Mouse (Mus musculus) monocyte, adult 2 months (primary cell): ENCODE measurements around the gene Gcnt7.
A peak's percentile ranks its signal among the peaks of the same experiment; 100 is the strongest.

Source experiments
- DNase-seq, 2 experiments: peaks; one replicate each; pipeline ENCODE4 v3.0.0; 2022; ENCODE audit warnings: low spot score in 2 of 2, low read depth in 1 of 2

The Gcnt7 gene

GRCm38 (mm10) chr2:172462813-172463212, 4.4 kb upstream of the Gcnt7 start:
- no peak for DNase-seq

DNA sequence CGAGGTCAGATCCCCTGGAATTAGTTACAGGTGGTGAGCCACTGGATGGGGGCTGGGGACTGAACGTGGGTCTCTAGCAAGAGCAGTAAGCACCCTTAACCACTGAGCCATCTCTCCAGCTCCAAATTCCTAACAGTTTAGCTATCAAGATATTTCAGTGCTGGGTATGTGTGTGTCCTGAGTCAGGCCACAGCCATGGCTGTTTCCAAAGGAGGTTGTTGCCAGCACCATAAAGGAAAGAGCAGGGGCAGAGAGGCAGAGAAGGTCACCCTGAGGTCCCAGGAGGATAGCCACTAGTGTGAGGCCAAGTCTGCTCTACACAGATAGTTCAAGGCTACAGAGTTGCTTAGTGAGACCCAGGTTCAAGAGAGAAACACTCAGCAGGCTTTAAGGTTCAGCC, 2.3 kb upstream of the Gcnt7 start:
- DNase-seq: no peak

GRCm38 (mm10) chr2:172452458-172452857, 5.9 kb downstream of the Gcnt7 start:
- DNase-seq: no peak

DNA sequence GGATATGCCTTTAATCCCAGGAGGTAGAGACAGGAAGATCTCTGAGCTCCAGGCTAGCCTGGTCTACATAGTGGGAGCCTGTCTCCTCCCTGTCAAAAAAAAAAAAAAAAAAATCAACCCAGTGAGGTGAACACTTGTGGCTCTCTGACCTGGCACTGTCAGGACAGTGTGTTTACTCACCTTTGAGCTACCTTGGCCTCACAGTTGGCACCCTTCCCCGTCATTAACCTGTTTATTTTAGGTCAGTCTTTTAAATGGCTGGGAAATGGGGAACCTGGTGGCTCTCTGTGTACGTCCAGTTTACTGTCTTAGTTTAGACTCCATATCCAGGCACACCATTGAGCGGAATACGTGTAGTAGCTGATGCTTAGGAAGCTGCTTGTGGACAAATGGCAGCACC, 6.4 kb downstream of the Gcnt7 start:
- no peak for DNase-seq

GRCm38 (mm10) chr2:172450640-172451039, 7.8 kb downstream of the Gcnt7 start:
- no peak for DNase-seq

- DNase-seq: no peak
Measured at GRCm38 (mm10) chr2:172448329-172448728, 10.1 kb downstream of the Gcnt7 start.

- no peak for DNase-seq
Measured at GRCm38 (mm10) chr2:172447317-172447716, 11.1 kb downstream of the Gcnt7 start.

GRCm38 (mm10) chr2:172445617-172446016, 12.8 kb downstream of the Gcnt7 start:
- no peak for DNase-seq

GRCm38 (mm10) chr2:172441176-172441575, 17.2 kb downstream of the Gcnt7 start:
- DNase-seq: no peak

- no peak for DNase-seq
Measured at GRCm38 (mm10) chr2:172440640-172441005, 17.8 kb downstream of the Gcnt7 start.

DNA sequence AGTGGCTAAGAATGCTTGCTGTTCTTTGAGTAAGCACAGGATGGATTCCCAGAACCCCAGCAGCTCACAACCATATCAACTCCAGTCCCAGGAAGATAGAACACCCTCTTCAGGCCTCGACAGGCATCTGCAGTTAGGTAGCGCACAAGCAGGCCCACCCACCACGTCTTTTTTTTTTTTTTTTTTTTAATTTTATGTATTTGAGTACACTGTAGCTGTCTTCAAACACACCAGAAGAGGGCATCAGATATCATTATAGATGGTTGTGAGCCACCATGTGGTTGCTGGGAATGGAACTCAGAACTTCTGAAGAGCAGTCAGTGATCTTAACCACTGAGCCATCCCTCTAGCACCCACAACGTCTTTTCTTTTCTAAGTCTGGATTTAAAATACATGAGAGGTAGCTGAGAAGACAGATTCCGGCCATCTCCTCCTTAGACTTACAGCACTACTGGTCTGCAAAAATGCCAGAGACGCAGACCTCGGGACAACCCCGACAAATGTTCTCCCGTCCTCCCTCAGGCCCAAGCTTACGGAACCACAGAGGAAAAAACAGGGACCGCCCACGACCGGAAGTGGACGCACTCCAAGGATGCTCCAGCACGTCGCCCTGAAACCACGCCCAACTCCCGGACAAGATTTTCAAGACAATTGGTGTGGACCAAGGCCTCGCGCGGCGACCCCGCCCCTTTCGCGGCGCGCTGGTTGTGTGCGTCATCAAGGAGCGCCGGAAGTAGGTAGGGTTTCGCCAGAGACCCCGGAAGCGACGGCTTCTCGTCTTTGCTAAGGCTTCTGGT, 18.4 kb downstream of the Gcnt7 start, which contains the start of gene Rtf2:
Gene Rtf2 (plus strand): TSS at position 714 of the 797 bp plus-strand sequence.
- DNase-seq: peak; percentile 98 to 99

- peak in 1 of 2 experiments; percentile 7 for DNase-seq
Measured at GRCm38 (mm10) chr2:172437371-172437952, 20.9 kb downstream of the Gcnt7 start.

- no peak for DNase-seq
Measured at GRCm38 (mm10) chr2:172433746-172434145, 24.6 kb downstream of the Gcnt7 start.

DNA sequence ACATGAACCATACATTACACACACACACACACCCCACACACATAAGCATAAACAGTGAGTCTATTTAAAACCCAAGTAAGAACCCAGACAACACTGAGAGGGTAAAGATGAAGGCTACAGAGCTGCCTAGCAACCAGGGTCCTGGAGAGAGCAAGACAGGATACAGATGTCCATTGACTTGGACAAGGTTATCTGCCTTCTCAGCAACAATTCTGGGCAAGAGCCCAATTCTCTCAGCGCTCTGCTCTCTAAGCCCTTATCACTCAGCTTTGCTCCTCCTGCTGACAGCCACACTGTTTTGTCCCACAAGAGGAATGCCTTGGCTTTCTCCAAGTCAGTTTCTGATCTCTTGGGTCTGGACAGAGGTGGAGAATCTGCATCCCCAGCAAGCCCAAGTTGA, 27.8 kb downstream of the Gcnt7 start:
- DNase-seq: no peak

- DNase-seq: no peak
Measured at GRCm38 (mm10) chr2:172418208-172418607, 40.2 kb downstream of the Gcnt7 start.

DNA sequence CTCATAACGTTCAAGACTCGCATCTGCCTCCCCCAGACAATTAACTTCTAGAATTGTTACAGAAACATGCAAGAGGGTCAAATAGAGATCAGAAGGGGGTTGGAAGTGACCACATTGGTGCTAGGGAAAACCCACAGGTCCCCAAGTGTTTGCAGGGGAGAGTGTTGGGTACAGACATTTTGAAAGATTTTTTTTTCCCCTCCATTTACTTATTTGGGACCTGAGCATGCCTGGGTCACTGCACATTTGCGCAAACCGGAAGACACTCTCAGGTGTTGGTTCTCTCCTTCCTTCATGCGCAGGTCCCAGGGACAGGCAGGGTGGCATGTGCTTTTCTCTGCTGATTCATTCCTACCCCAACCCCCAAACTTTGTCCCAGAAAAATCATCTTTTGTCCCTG, 41.5 kb downstream of the Gcnt7 start:
- no peak for DNase-seq

DNA sequence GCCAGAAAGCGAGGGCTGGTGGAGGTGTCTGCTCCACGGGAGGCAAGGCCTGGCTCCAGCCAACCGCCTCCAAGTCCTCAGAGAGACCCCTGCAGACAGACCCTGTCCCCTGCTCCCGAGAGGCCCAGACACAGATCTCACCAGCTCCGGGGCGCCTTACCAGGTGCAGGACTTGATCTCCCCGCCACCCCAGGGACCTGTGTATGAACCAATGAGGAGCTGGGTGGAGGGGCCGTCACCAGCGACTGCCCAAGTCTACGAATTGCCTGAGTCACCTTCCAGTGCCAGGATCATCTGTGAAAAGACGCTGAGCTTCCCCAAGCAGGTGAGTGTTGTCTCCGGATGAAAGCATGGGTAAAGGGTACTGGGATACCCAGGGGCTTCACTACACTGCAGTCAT, 42.2 kb downstream of the Gcnt7 start:
- no peak for DNase-seq

GRCm38 (mm10) chr2:172413894-172414293, 44.5 kb downstream of the Gcnt7 start:
- no peak for DNase-seq

DNA sequence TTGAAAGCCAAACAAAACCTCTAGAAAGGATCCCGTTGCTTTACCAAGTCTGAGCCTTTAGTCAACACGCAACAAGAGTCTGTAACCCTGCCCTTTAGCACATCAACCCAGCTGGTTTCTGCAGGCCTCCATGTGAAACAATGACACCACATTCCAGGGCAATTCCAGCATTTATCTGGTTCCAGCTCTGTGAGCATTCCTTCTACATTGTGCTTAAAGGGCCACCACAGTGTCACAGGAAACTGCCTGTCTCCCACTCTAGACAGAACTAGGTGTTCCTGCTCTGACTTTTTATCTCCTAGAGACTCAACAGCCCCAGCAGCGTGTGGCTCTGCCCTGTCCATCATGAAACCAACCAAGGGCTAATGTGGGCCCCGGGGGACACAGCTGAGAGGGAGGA, 45.1 kb downstream of the Gcnt7 start:
- no peak for DNase-seq

DNA sequence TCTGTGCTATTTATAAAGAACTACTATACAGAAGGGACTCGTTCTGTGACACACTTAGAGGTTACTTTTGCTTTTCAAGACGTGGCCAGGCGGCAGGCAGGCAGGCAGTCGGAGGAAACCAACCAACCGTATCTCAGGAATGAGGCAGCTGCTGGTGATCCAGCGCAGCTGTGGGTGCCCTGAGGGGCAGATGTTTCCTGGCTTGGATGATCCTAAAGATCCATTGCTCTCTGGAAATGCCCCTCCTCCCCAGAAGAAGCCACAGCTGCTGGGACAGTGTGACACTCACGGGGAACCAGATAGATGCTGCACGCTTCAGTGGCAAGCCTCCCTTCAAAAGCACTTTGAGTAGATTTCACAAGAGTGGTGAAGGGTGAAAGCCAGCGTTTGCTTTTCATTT, 45.9 kb downstream of the Gcnt7 start:
- DNase-seq: no peak

DNA sequence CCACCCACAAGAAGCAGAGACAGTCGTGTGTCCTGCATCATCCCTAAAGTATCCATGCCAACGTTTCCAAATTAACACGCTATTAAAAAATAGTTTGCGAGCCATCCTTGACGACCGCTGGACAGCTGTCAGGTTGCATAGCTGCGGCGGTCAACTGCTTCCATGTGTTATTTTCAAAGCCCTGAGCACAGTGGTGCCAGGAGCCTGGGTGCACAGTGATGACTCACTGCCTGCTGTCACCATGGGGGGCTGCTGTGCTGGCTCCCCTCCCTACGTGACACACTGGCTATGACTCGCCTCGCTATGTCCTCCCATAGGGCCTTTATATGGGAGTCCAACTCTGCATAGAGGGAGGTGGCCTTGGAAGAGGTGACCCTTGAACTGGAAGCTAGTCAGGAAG, 47.3 kb downstream of the Gcnt7 start:
- no peak for DNase-seq

- DNase-seq: no peak
Measured at GRCm38 (mm10) chr2:172410686-172411085, 47.7 kb downstream of the Gcnt7 start.

DNA sequence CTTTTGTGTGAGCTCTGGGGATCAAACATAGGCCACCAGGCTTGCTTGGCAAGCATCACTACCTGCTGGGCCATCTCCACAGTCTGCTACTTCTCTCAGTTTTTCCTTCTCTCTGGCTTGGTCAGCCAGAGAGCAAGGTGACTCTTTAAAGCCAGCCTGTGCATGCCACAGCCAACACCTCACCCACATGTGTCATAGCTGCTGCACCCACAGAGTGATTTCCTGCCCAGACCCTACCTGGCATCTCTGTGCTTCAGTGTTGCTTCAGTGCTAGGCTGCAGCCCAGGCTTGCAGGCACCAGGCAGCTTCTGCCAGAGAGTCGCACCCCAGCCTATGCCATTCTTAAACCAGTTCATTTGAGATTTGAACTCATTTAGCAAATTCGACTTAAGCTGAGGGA, 50.9 kb downstream of the Gcnt7 start:
- no peak for DNase-seq
